Mouse (Mus musculus) thymus, adult 2 months (tissue): ENCODE measurements around the gene Lef1.
A peak's percentile ranks its signal among the peaks of the same experiment; 100 is the strongest.

Experiments used
- CTCF ChIP-seq: fragments of 200-500 bp; IDR thresholded peaks from 2 replicates; pipeline ENCODE4 v1.5.1; 2012; ENCODE audit warnings: mild to moderate bottlenecking, control low read depth, low read length, moderate library complexity, borderline replicate concordance; ENCODE audit not compliant: control insufficient read depth, poor library complexity, insufficient read depth; ENCODE audit errors: extremely low read depth
- POLR2A ChIP-seq: fragments of 200-500 bp; IDR thresholded peaks from 2 replicates; pipeline ENCODE4 v1.6.1; 2012; ENCODE audit warnings: mild to moderate bottlenecking, low read length, control low read depth, moderate library complexity; ENCODE audit not compliant: control insufficient read depth, poor library complexity, insufficient read depth; ENCODE audit errors: extremely low read depth

DNA sequence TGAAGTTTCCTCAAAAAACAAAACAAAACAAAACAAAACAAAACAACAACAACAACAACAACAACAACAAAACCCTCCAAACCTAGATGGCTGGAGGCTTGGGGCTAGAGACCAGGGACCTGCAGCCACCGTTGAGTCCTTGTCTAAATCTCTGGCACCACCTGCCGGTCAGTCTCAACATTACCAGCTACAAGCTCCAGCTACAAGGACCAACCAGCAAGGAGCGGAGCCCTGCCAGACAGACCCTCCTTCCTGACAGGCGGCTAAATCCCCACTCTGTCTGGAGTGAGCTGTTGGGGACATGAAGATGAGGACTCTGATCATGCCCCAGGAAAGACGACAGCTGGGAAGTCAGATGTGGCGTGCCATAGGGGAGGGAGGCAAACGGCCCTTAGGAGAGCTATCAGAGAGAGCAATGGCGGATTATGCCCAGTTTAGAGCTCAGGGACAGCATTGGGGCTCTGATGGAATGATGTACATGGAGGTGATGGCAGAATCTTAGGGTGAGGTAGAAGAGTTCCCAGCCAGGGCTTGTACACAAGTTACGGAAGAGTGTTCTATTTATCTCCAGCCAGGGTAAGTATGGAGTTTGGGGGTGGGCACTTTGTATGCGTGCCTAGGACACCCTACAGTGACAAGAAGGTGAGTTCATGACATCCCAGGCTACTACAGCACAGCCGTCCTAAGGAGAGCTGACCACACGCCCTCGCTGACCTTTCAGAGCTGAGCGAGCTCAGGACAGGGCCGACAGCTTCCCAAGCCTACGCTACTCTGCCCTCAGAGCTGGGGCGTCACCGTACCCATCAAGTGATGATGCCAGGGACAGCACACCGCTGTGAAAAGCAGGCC is 127.7 kb downstream of the Lef1 start:
- TF ChIP-seq CTCF: peak; percentile 82; the same call in 1 of the 2 replicates
- no peak for TF ChIP-seq POLR2A
